Mouse (Mus musculus) lung, embryonic 15.5 days (tissue): ENCODE results near the gene Ablim1. TPM values are rescaled to one million over a fixed set of nuclear protein-coding genes. Genes with fewer than 3 reads are reported as not detected.
A peak's percentile ranks its signal among the peaks of the same experiment; 100 is the strongest.

ENCODE experiments used
- ATAC-seq: fragments of 200-750 bp; cut with Nextera tagmentation; 2 replicates; pipeline ENCODE4 v1.8.0; 2017; ENCODE audit warnings: moderate number of reproducible peaks, borderline replicate concordance; ENCODE audit not compliant: low FRiP score, low TSS enrichment; ENCODE audit errors: extremely low read depth
- H3K27ac ChIP-seq: fragments of 300-500 bp; sonication (generic); 2 replicates; pipeline ENCODE4 v1.5.1; 2015; ENCODE audit warnings: moderate library complexity, mild to moderate bottlenecking, inconsistent platforms
- H3K27me3 ChIP-seq: fragments of 300-500 bp; sonication (generic); 2 replicates; pipeline ENCODE4 v1.6.1; 2015; ENCODE audit warnings: inconsistent platforms
- H3K36me3 ChIP-seq: fragments of 300-500 bp; sonication (generic); 2 replicates; pipeline ENCODE4 v1.6.1; 2015; ENCODE audit warnings: inconsistent platforms
- H3K4me1 ChIP-seq: fragments of 300-500 bp; sonication (generic); 2 replicates; pipeline ENCODE4 v1.6.1; 2015; ENCODE audit warnings: inconsistent platforms
- H3K4me2 ChIP-seq: fragments of 300-500 bp; sonication (generic); 2 replicates; pipeline ENCODE4 v1.6.1; 2015; ENCODE audit warnings: inconsistent platforms, mild to moderate bottlenecking, moderate library complexity
- H3K4me3 ChIP-seq: fragments of 300-500 bp; sonication (generic); 2 replicates; pipeline ENCODE4 v1.5.1; 2015; ENCODE audit warnings: mild to moderate bottlenecking, inconsistent platforms
- H3K9ac ChIP-seq: fragments of 300-500 bp; sonication (generic); 2 replicates; pipeline ENCODE4 v1.6.1; 2015; ENCODE audit warnings: inconsistent platforms
- H3K9me3 ChIP-seq: fragments of 300-500 bp; sonication (generic); 2 replicates; pipeline ENCODE4 v1.6.1; 2016; ENCODE audit warnings: inconsistent platforms
- WGBS: fragments of 180-500 bp; shearing (Covaris S2); methylation state at CpG from one replicate; pipeline ENCODE4 v1.1.7; 2015; 5-methylcytosine and 5-hydroxymethylcytosine counted together
- polyA plus RNA-seq: library from polyadenylated mRNA; unstranded; fragments of >200 nt; fragmentation: Nextera tagmentation; extraction: Ambion mirVana; gene quantifications from 2 replicates; pipeline ENCODE4 v1.2.1, GENCODE M21; 2015

The Ablim1 gene
- polyA plus RNA-seq, 1 experiment from 2014 or later: 48.2 TPM

DNA sequence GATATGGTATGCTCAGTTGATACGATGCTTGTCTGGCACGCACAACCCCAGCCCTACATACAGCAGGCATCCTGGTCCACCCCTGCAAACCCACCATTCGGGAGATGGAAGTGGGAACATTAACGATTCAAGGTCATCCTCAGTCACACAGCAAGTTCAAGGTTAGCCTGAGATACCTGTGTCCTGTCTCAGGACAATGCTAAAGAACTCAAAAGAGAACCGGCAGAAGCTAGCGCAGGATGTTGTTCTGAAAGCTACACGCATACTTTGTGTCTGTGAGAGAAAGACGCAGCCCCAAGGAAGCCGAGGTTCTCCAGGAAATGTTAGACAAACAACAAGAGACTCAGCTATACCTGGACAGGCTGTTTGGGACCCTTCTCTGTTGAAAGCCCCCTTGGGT lies 185.0 kb downstream of the Ablim1 start:
- Histone ChIP-seq H3K27ac (no peak overlapping the region), H3K9ac (no peak overlapping the region), H3K27me3 (no peaks in the 10 kb centered on the region), H3K4me1 (peaks cover 13% of the 10 kb centered on the region), H3K4me2 (no peak overlapping the region), H3K4me3 (no peak overlapping the region), H3K9me3 (no peaks in the 10 kb centered on the region), H3K36me3 (no peaks in the 10 kb centered on the region)
- no peak for ATAC-seq
- WGBS: 83% methylated on average over 9 of the region's 9 CpGs

- H3K4me1 ChIP-seq: peaks cover 15% of the 10 kb centered on the region; the same call in 1 of the 2 replicates
- no peak for ATAC-seq
- no peak overlapping the region for H3K4me3 ChIP-seq
- no peaks in the 10 kb centered on the region for H3K36me3 ChIP-seq
- no peak overlapping the region for H3K4me2 ChIP-seq
- no peaks in the 10 kb centered on the region for H3K27me3 ChIP-seq
- H3K27ac ChIP-seq: no peak overlapping the region
- WGBS: 67% methylated on average over 6 of the region's 6 CpGs
- H3K9ac ChIP-seq: no peak overlapping the region
- no peaks in the 10 kb centered on the region for H3K9me3 ChIP-seq
These were observed 186.7 kb downstream of the Ablim1 start for GRCm38 (mm10) chr19:57128037-57128436.

DNA sequence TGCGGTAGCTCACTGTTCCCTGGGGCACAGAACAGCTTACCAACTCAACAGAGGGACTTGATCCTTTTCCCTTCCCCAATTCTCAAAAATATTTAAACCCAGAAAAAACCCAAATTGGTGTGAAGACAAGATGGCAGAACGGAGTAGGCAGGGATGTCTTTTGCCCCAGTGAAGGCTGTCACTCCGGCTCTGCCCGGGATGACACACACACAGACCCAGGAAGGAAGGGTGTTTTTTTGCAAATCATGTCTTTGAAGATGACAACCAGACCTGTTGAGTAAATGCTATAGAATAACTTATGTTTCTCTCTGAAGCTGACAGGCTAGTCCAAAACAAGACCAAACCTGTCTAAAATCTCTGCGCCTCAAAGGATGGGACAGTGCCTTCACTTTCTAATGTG lies 187.2 kb downstream of the Ablim1 start:
- peaks cover 15% of the 10 kb centered on the region; the same call in 1 of the 2 replicates for H3K4me1 ChIP-seq
- ATAC-seq: no peak
- H3K36me3 ChIP-seq: no peaks in the 10 kb centered on the region
- no peak overlapping the region for H3K4me2 ChIP-seq
- H3K4me3 ChIP-seq: no peak overlapping the region
- H3K27ac ChIP-seq: no peak overlapping the region
- H3K9me3 ChIP-seq: no peaks in the 10 kb centered on the region
- H3K27me3 ChIP-seq: no peaks in the 10 kb centered on the region
- 88% methylated on average over 5 of the region's 5 CpGs for WGBS
- no peak overlapping the region for H3K9ac ChIP-seq

GRCm38 (mm10) chr19:57126950-57127349 lies 187.8 kb downstream of the Ablim1 start:
- Histone ChIP-seq H3K4me1 (peaks cover 15% of the 10 kb centered on the region; the same call in 1 of the 2 replicates), H3K4me3 (no peak overlapping the region), H3K4me2 (no peak overlapping the region), H3K36me3 (no peaks in the 10 kb centered on the region), H3K27me3 (no peaks in the 10 kb centered on the region), H3K9ac (no peak overlapping the region), H3K27ac (no peak overlapping the region), H3K9me3 (no peaks in the 10 kb centered on the region)
- ATAC-seq: no peak
- WGBS: 66% methylated on average over 10 of the region's 10 CpGs

- Histone ChIP-seq H3K36me3 (no peaks in the 10 kb centered on the region), H3K9ac (no peak overlapping the region), H3K4me2 (no peak overlapping the region), H3K4me1 (peaks cover 16% of the 10 kb centered on the region; the same call in 1 of the 2 replicates), H3K9me3 (no peaks in the 10 kb centered on the region), H3K4me3 (no peak overlapping the region), H3K27ac (peak overlapping the region; percentile 53), H3K27me3 (no peaks in the 10 kb centered on the region)
- WGBS: 52% methylated on average over 4 of the region's 4 CpGs
- ATAC-seq: no peak
These were observed 189.8 kb downstream of the Ablim1 start for GRCm38 (mm10) chr19:57124906-57125305.

DNA sequence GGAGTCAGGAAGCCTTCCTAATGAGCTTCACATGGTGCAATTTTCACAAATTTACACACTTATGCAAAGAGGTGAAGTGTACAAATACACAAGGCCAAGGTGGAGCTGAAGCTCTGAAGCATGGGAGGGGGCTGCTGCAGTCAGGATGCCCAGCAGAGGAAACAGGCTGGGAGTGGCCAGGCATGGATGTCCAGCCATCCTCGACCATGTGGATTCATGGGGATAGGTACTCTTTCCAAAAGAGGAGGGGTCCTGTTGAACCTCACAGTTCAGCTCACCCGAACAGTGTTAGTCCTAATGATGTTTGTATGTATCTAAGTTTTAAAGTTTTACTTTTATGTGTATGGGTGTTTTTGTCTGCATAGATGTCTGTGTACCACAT lies 190.6 kb downstream of the Ablim1 start:
- Histone ChIP-seq H3K4me1 (peaks cover 23% of the 10 kb centered on the region), H3K4me3 (no peak overlapping the region), H3K4me2 (no peak overlapping the region), H3K9ac (no peak overlapping the region), H3K27me3 (no peaks in the 10 kb centered on the region), H3K27ac (peak overlapping the region; percentile 88), H3K9me3 (no peaks in the 10 kb centered on the region), H3K36me3 (no peaks in the 10 kb centered on the region)
- 70% methylated on average over 2 of the region's 2 CpGs for WGBS
- peak; percentile 27; the same call in 1 of the 2 replicates for ATAC-seq

DNA sequence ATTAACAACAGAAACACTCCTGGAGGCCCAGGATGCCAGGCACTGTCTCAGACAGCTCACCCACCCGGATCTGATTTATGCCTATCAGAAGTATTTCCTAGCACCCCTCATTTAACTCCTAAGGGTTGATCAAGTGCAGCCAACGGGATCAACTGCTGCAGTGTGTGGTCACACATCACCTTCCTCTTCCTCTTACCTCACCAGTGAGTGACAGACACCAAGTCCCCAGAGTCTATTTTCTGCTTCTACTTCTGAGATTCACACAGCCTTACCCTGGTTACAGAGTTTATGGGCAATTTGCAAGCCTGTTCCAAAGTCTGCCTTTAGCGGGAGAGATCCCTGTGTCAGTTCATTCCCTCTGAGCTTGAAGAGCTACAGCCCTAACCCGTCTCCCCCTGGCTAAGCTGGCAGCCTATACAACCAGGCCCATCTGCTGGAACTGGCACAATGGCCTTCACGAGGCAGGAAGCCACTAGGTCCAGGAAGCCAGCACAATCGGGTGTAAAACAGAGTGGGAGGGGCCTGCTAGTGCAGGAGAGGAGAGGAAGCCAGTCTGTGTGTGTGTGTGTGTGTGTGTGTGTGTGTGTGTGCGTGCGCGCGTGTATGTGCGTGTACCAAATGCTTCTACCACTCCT lies 191.1 kb downstream of the Ablim1 start:
- peak; percentile 60 for ATAC-seq
- no peaks in the 10 kb centered on the region for H3K27me3 ChIP-seq

DNA sequence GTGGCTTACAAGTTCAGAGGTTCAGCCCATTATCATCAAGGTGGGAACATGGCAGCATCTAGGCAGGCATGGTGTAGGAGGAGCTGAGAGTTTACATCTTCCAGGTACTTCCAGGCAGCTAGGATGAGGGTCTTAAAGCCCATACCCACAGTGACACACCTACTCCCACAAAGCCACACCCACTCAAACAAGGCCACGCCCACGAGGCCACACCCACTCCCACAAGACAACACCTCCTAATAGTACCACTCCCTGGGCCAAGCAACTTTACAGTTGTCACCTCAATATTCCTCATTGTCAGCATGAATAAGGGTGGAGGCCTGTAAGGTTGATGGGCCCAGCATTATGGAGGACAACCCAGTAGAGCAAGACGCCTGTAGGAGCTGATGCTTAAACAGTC lies 192.5 kb downstream of the Ablim1 start:
- Histone ChIP-seq H3K27me3 (no peaks in the 10 kb centered on the region), H3K9ac (no peak overlapping the region), H3K27ac (no peak overlapping the region), H3K9me3 (no peaks in the 10 kb centered on the region), H3K4me3 (no peak overlapping the region), H3K36me3 (no peaks in the 10 kb centered on the region), H3K4me2 (no peak overlapping the region), H3K4me1 (peaks cover 41% of the 10 kb centered on the region)
- ATAC-seq: no peak
- 74% methylated on average over 3 of the region's 3 CpGs for WGBS

More for the DNA sequence above, 191.1 kb downstream of the Ablim1 start:
- peaks cover 29% of the 10 kb centered on the region for H3K4me1 ChIP-seq
- 48% methylated on average over 11 of the region's 11 CpGs for WGBS
- no peaks in the 10 kb centered on the region for H3K36me3 ChIP-seq
- no peak overlapping the region for H3K4me3 ChIP-seq
- no peaks in the 10 kb centered on the region for H3K9me3 ChIP-seq
- H3K27ac ChIP-seq: peak overlapping the region; percentile 88
- H3K9ac ChIP-seq: no peak overlapping the region
- no peak overlapping the region for H3K4me2 ChIP-seq

DNA sequence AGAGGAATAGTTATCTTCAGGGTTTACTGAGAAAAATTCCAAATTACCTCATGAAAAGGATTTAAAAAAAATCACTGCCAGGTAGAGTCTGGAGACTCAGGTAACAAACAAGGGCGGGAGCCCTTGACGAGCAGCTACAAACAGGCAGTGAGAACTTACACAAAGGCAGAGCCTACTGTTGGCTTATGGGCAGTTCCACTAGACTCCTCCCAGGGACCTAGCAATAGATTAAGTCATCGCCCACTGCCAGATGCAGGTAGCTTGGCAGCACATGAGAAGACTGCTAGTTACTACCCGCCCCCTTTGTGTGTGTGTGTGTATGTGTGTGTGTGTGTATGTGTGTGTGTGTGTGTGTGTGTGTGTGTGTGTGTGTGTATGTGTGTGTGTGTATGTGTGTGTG lies 193.7 kb downstream of the Ablim1 start:
- Histone ChIP-seq H3K36me3 (no peaks in the 10 kb centered on the region), H3K4me1 (peaks cover 53% of the 10 kb centered on the region), H3K27ac (no peak overlapping the region; the same call in 1 of the 2 replicates), H3K9me3 (no peaks in the 10 kb centered on the region), H3K4me2 (no peak overlapping the region), H3K4me3 (no peak overlapping the region), H3K27me3 (no peaks in the 10 kb centered on the region), H3K9ac (no peak overlapping the region)
- ATAC-seq: no peak
- WGBS: 84% methylated on average over 4 of the region's 4 CpGs

- Histone ChIP-seq H3K9me3 (no peaks in the 10 kb centered on the region), H3K27ac (peak overlapping the region; percentile 84; the same call in 1 of the 2 replicates), H3K9ac (no peak overlapping the region), H3K4me1 (peaks cover 63% of the 10 kb centered on the region), H3K4me2 (peak overlapping the region; percentile 62), H3K36me3 (no peaks in the 10 kb centered on the region), H3K4me3 (no peak overlapping the region), H3K27me3 (no peaks in the 10 kb centered on the region)
- 44% methylated on average over 3 of the region's 3 CpGs for WGBS
- ATAC-seq: no peak
These were observed 195.1 kb downstream of the Ablim1 start for GRCm38 (mm10) chr19:57119661-57120060.

GRCm38 (mm10) chr19:57118785-57119565 lies 195.7 kb downstream of the Ablim1 start:
- Histone ChIP-seq H3K36me3 (no peaks in the 10 kb centered on the region), H3K4me1 (peaks cover 58% of the 10 kb centered on the region), H3K27ac (peak overlapping the region; percentile 84), H3K4me2 (peak overlapping the region; percentile 62), H3K27me3 (no peaks in the 10 kb centered on the region), H3K9ac (peak overlapping the region; percentile 46), H3K9me3 (no peaks in the 10 kb centered on the region), H3K4me3 (peak overlapping the region; percentile 46)
- ATAC-seq: peak; percentile 78
- 23% methylated on average over 22 of the region's 22 CpGs for WGBS

- Histone ChIP-seq H3K9me3 (no peaks in the 10 kb centered on the region), H3K36me3 (no peaks in the 10 kb centered on the region), H3K9ac (peak overlapping the region; percentile 46), H3K4me1 (peaks cover 59% of the 10 kb centered on the region), H3K4me2 (peak overlapping the region; percentile 62), H3K27me3 (no peaks in the 10 kb centered on the region), H3K4me3 (peak overlapping the region; percentile 46), H3K27ac (peak overlapping the region; percentile 63; the same call in 1 of the 2 replicates)
- ATAC-seq: no peak
- WGBS: 31% methylated on average over 6 of the region's 6 CpGs
These were observed 197.0 kb downstream of the Ablim1 start for GRCm38 (mm10) chr19:57117751-57118150.
